Mouse (Mus musculus): ENCODE measurements around the gene Nlk. TPM values are rescaled to one million over a fixed set of nuclear protein-coding genes. Genes with fewer than 3 reads are reported as not detected.

Gene Nlk
- total and polyA plus RNA-seq, 3 experiments: 14.8 to 22.4 (median 20.4) TPM

DNA sequence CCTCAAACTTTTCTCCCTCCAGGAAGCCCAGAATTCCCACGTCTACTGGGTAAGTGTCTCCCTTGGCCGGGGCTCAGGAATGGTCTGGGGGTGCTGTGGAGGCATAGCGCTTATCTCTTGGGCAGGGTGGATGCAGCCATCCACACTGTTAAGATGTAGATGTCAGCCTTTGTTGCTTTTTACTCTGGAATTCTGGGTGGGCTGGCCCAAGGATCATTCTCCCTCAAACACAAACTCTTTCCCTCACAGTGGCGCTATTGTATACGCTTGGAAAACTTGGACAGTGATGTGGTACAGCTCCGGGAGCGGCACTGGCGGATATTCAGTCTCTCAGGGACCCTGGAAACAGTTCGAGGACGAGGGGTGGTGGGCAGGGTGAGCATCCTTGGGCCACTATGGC, 178.2 kb downstream of the Nlk start:
- no peak overlapping the region for H3K4me3 ChIP-seq (replicated peaks in 1 of 3; ENCODE audit: low read depth in 2 of 3, low read length in 2 of 3, poor library complexity in 1 of 3)
- dilution Hi-C loops (cut with MboI; ENCODE audit: extremely low pct_ligation_motif_present, extremely low pct_unique_long_range_greater_than_20kb, low sequenced_read_pairs): no loop called here
- no peak overlapping the region for H3K27ac ChIP-seq (ENCODE audit: insufficient read depth, low read depth)
- no peaks in the 10 kb centered on the region for H3K27me3 ChIP-seq (replicated peaks)
- H3K36me3 ChIP-seq (replicated peaks in 1 of 2; ENCODE audit: control insufficient read depth in 1 of 2, insufficient read depth in 1 of 2, low read length in 1 of 2): peaks cover 79 to 94% of the 10 kb centered on the region in 2 experiments
- 0 out of 2 replicates have a peak, but pooled peaks cover under 1% of the 10 kb centered on the region for H3K79me2 ChIP-seq (replicated peaks; ENCODE audit: control insufficient read depth, extremely low read depth, insufficient read depth, poor library complexity, severe bottlenecking)
- TF ChIP-seq KAT2A (IDR thresholded peaks at IDR 0.05; ENCODE audit: insufficient replicate concordance, low read length) (no peak), RCOR1 (conservative IDR thresholded peaks at IDR 0.05; ENCODE audit: low read depth, low read length) (no peak), ZMIZ1 (IDR thresholded peaks at IDR 0.05; ENCODE audit: low read depth, low read length) (no peak), MXI1 (IDR thresholded peaks at IDR 0.05; ENCODE audit: low read depth, low read length) (no peak), POLR2A (IDR thresholded peaks at IDR 0.05; ENCODE audit: low read depth, low read length) (no peak; the same call in 1 of the 2 replicates), HCFC1 (IDR thresholded peaks at IDR 0.05; ENCODE audit: low read depth, low read length) (no peak), MEF2A (IDR thresholded peaks at IDR 0.05; ENCODE audit: borderline replicate concordance, low read depth, low read length) (no peak), NRF1 (IDR thresholded peaks at IDR 0.05; ENCODE audit: low read depth, low read length) (no peak), PAX5 (IDR thresholded peaks at IDR 0.05; ENCODE audit: low read length) (no peak), CHD2 (IDR thresholded peaks at IDR 0.05; ENCODE audit: low read length) (no peak), ELF1 (IDR thresholded peaks at IDR 0.05; ENCODE audit: low read depth, low read length) (no peak), ETS1 (conservative IDR thresholded peaks at IDR 0.05; ENCODE audit: low read depth, low read length) (no peak), TCF12 (IDR thresholded peaks at IDR 0.05; ENCODE audit: low read depth, low read length) (no peak)
- in situ Hi-C loops (cut with MboI; ENCODE audit: low pct_ligation_motif_present, low pct_unique_long_range_greater_than_20kb, low sequenced_read_pairs): no loop called here
- no peak overlapping the region for H3K9ac ChIP-seq (ENCODE audit: insufficient read depth, low read depth)
- no peaks in the 10 kb centered on the region for H3K9me3 ChIP-seq (replicated peaks; ENCODE audit: low read length)
- H3K4me2 ChIP-seq (ENCODE audit: insufficient read depth, low read depth, poor library complexity, severe bottlenecking): no peak overlapping the region
- H3K4me1 ChIP-seq (ENCODE audit: control insufficient read depth in 1 of 2, insufficient read depth in 2 of 2): peaks cover 0 to 12% of the 10 kb centered on the region in 2 experiments; a peak in 1 of 4 replicates
- no peak for DNase-seq (ENCODE audit: extremely low read depth)

Other genes with a start within 250 kb of the Nlk start
- 6.1 and 6.8 TPM in 2 replicates for gene Slc46a1, start 231.7 kb downstream of the Nlk start, total RNA-seq (2012; rRNA removed)
- gene Slc46a1, start 231.7 kb downstream of the Nlk start, total RNA-seq (2014; rRNA removed): 4.2 and 4.4 TPM in 2 replicates
- 5.4 and 6.0 TPM in 2 replicates for gene Slc46a1, start 231.7 kb downstream of the Nlk start, polyA plus RNA-seq (2012; ENCODE audit: insufficient read length, low read depth)
- 0.55 and 0.84 TPM in 2 replicates for gene Sarm1, start 199.6 kb downstream of the Nlk start, total RNA-seq (2012; rRNA removed)
- 0.31 and 0.50 TPM in 2 replicates for gene Sarm1, start 199.6 kb downstream of the Nlk start, total RNA-seq (2014; rRNA removed)
- 0.94 and 1.1 TPM in 2 replicates for gene Sarm1, start 199.6 kb downstream of the Nlk start, polyA plus RNA-seq (2012; ENCODE audit: insufficient read length, low read depth)
- gene Vtn, start 198.3 kb downstream of the Nlk start, total RNA-seq (2012; rRNA removed): not detected in 2 replicates
- not detected in 2 replicates for gene Vtn, start 198.3 kb downstream of the Nlk start, total RNA-seq (2014; rRNA removed)
- gene Vtn, start 198.3 kb downstream of the Nlk start, polyA plus RNA-seq (2012; ENCODE audit: insufficient read length, low read depth): not detected in 2 replicates
- gene Sebox, start 193.9 kb downstream of the Nlk start, total RNA-seq (2012; rRNA removed): not detected in 2 replicates
- gene Sebox, start 193.9 kb downstream of the Nlk start, total RNA-seq (2014; rRNA removed): not detected in 2 replicates
- not detected in 2 replicates for gene Sebox, start 193.9 kb downstream of the Nlk start, polyA plus RNA-seq (2012; ENCODE audit: insufficient read length, low read depth)
- 80.4 and 93.6 TPM in 2 replicates for gene Tmem199, start 185.2 kb downstream of the Nlk start, total RNA-seq (2012; rRNA removed)
- gene Tmem199, start 185.2 kb downstream of the Nlk start, total RNA-seq (2014; rRNA removed): 109 and 118 TPM in 2 replicates
- gene Tmem199, start 185.2 kb downstream of the Nlk start, polyA plus RNA-seq (2012; ENCODE audit: insufficient read length, low read depth): 67.3 and 75.5 TPM in 2 replicates
- 103 and 119 TPM in 2 replicates for gene Poldip2, start 185.2 kb downstream of the Nlk start, total RNA-seq (2012; rRNA removed)
- 93.5 and 102 TPM in 2 replicates for gene Poldip2, start 185.2 kb downstream of the Nlk start, total RNA-seq (2014; rRNA removed)
- 144 and 151 TPM in 2 replicates for gene Poldip2, start 185.2 kb downstream of the Nlk start, polyA plus RNA-seq (2012; ENCODE audit: insufficient read length, low read depth)
- 24.6 and 26.7 TPM in 2 replicates for gene Tnfaip1, start 161.0 kb downstream of the Nlk start, total RNA-seq (2012; rRNA removed)
- 19.5 TPM in 2 replicates for gene Tnfaip1, start 161.0 kb downstream of the Nlk start, total RNA-seq (2014; rRNA removed)
- gene Tnfaip1, start 161.0 kb downstream of the Nlk start, polyA plus RNA-seq (2012; ENCODE audit: insufficient read length, low read depth): 44.9 and 46.0 TPM in 2 replicates
- 124 and 134 TPM in 2 replicates for gene Ift20, start 161.0 kb downstream of the Nlk start, total RNA-seq (2012; rRNA removed)
- gene Ift20, start 161.0 kb downstream of the Nlk start, total RNA-seq (2014; rRNA removed): 151 and 181 TPM in 2 replicates
- gene Ift20, start 161.0 kb downstream of the Nlk start, polyA plus RNA-seq (2012; ENCODE audit: insufficient read length, low read depth): 136 and 142 TPM in 2 replicates
- 213 and 282 TPM in 2 replicates for gene Tmem97, start 146.6 kb downstream of the Nlk start, total RNA-seq (2012; rRNA removed)
- gene Tmem97, start 146.6 kb downstream of the Nlk start, total RNA-seq (2014; rRNA removed): 315 and 347 TPM in 2 replicates
- gene Tmem97, start 146.6 kb downstream of the Nlk start, polyA plus RNA-seq (2012; ENCODE audit: insufficient read length, low read depth): 243 and 268 TPM in 2 replicates
- 55.2 and 55.5 TPM in 2 replicates for gene Ccnq, start 54.4 kb upstream of the Nlk start, total RNA-seq (2012; rRNA removed)
- gene Ccnq, start 54.4 kb upstream of the Nlk start, total RNA-seq (2014; rRNA removed): 56.9 and 63.5 TPM in 2 replicates
- gene Ccnq, start 54.4 kb upstream of the Nlk start, polyA plus RNA-seq (2012; ENCODE audit: insufficient read length, low read depth): 37.7 and 47.7 TPM in 2 replicates
- gene Lyrm9, start 129.2 kb upstream of the Nlk start, total RNA-seq (2012; rRNA removed): 34.9 and 35.3 TPM in 2 replicates
- 22.0 and 28.0 TPM in 2 replicates for gene Lyrm9, start 129.2 kb upstream of the Nlk start, total RNA-seq (2014; rRNA removed)
- 36.2 and 49.4 TPM in 2 replicates for gene Lyrm9, start 129.2 kb upstream of the Nlk start, polyA plus RNA-seq (2012; ENCODE audit: insufficient read length, low read depth)
- gene Nos2, start 223.4 kb upstream of the Nlk start, total RNA-seq (2012; rRNA removed): 0.80 and 3.4 TPM in 2 replicates
- 1.3 and 1.6 TPM in 2 replicates for gene Nos2, start 223.4 kb upstream of the Nlk start, total RNA-seq (2014; rRNA removed)
- gene Nos2, start 223.4 kb upstream of the Nlk start, polyA plus RNA-seq (2012; ENCODE audit: insufficient read length, low read depth): 1.8 and 2.0 TPM in 2 replicates